Mouse (Mus musculus) lung, postnatal 0 days (tissue): ENCODE measurements around the gene Capza1.

Experiments used
- CTCF ChIP-seq: IDR thresholded peaks from 2 replicates; pipeline ENCODE4 v1.5.1; 2016; ENCODE audit warnings: antibody characterized with exemption, mild to moderate bottlenecking
- EP300 ChIP-seq: IDR thresholded peaks from 2 replicates; pipeline ENCODE4 v1.6.1; 2016; ENCODE audit warnings: antibody characterized with exemption, mild to moderate bottlenecking, control low read depth

DNA sequence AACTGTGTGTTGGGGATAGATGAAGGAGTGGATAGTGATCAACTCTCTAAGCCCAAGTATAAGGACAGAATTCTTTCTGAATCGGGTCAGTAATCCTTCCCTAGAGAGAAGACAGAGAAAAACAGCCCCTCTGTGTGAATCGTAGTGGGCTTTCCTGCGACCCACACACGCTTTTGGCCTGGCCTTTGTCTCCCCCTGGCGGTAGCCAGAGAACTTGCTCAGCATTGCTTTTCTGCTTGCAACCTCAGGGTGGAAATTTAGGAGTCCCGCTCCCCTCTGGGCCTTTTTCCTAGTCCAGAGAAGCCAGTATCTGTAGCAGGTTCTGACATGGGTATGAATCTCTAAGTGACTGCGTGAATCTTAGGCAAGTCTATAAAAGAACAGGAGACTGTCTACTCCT is 84.4 kb downstream of the Capza1 start:
- TF ChIP-seq CTCF (peak; percentile 95), EP300 (no peak)
